Mouse (Mus musculus) cortical plate, adult 2 months (tissue): Measurements from ENCODE around the gene Agap2. TPM values are rescaled to one million over a fixed set of nuclear protein-coding genes. Genes with fewer than 3 reads are reported as not detected.

Experiments
- H3K27ac ChIP-seq: fragments of 200-500 bp; 2 replicates; pipeline ENCODE4 v1.5.1; 2012; ENCODE audit warnings: low read length, control low read depth, inconsistent platforms; ENCODE audit not compliant: insufficient read depth
- H3K4me1 ChIP-seq: fragments of 200-500 bp; 2 replicates; pipeline ENCODE4 v1.6.1; 2011; ENCODE audit warnings: low read length; ENCODE audit not compliant: control insufficient read depth, insufficient read depth
- H3K4me3 ChIP-seq: fragments of 200-500 bp; 2 replicates; pipeline ENCODE4 v1.5.1; 2011; ENCODE audit warnings: mild to moderate bottlenecking, low read length, control low read depth; ENCODE audit not compliant: insufficient read depth
- CTCF ChIP-seq: fragments of 200-500 bp; IDR thresholded peaks from 2 replicates; pipeline ENCODE4 v1.5.1; 2011; ENCODE audit warnings: mild to moderate bottlenecking, control low read depth, low read length; ENCODE audit not compliant: insufficient read depth; ENCODE audit errors: extremely low read depth
- POLR2A ChIP-seq: fragments of 200-500 bp; IDR thresholded peaks from 2 replicates; pipeline ENCODE4 v1.6.1; 2011; ENCODE audit warnings: mild to moderate bottlenecking, low read length, control low read depth; ENCODE audit not compliant: insufficient read depth; ENCODE audit errors: extremely low read depth
- polyA plus RNA-seq: library from polyadenylated mRNA; depleted of rRNA; stranded (reverse); fragments of >200 nt; gene quantifications from 2 replicates; pipeline ENCODE4 v1.2.3, GENCODE M21; 2012; rRNA removed

Agap2 gene
- polyA plus RNA-seq, 1 experiment: 383 TPM

GRCm38 (mm10) chr10:127140971-127141370 lies 65.9 kb downstream of the Agap2 start:
- Histone ChIP-seq H3K4me3 (no peak overlapping the region), H3K27ac (no peak overlapping the region)
- no peak for TF ChIP-seq POLR2A

GRCm38 (mm10) chr10:127141500-127141899 lies 66.4 kb downstream of the Agap2 start:
- TF ChIP-seq CTCF: no peak
- TF ChIP-seq POLR2A: no peak
- Histone ChIP-seq H3K4me1 (no peaks in the 10 kb centered on the region), H3K27ac (no peak overlapping the region), H3K4me3 (no peak overlapping the region)

More at GRCm38 (mm10) chr10:127140971-127141370, 65.9 kb downstream of the Agap2 start:
- H3K4me1 ChIP-seq: no peaks in the 10 kb centered on the region

Other genes with a start within 250 kb of the Agap2 start
- 10.3 and 10.4 TPM in 2 replicates for gene Atp23, start 173.9 kb upstream of the Agap2 start, polyA plus RNA-seq
- 76.5 TPM in 2 replicates for gene Ctdsp2, start 96.6 kb upstream of the Agap2 start, polyA plus RNA-seq
- 0.11 and 0.19 TPM in 2 replicates for gene Avil, start 74.6 kb upstream of the Agap2 start, polyA plus RNA-seq
- 34.6 and 36.2 TPM in 2 replicates for gene Tsfm, start 44.4 kb upstream of the Agap2 start, polyA plus RNA-seq
- gene Mettl1, start 33.9 kb upstream of the Agap2 start, polyA plus RNA-seq: 14.0 and 14.6 TPM in 2 replicates
- 0.19 and 0.21 TPM in 2 replicates for gene Eef1akmt3, start 33.8 kb upstream of the Agap2 start, polyA plus RNA-seq
- 0.67 and 0.78 TPM in 2 replicates for gene Cyp27b1, start 27.0 kb upstream of the Agap2 start, polyA plus RNA-seq
- gene March9, start 15.1 kb upstream of the Agap2 start, polyA plus RNA-seq: 11.8 TPM in 2 replicates
- gene Cdk4, start 11.8 kb upstream of the Agap2 start, polyA plus RNA-seq: 134 and 139 TPM in 2 replicates
- 81.3 and 88.3 TPM in 2 replicates for gene Tspan31, start 5.0 kb upstream of the Agap2 start, polyA plus RNA-seq
- gene Os9, start 45.8 kb downstream of the Agap2 start, polyA plus RNA-seq: 106 TPM in 2 replicates
- gene B4galnt1, start 89.9 kb downstream of the Agap2 start, polyA plus RNA-seq: 127 and 129 TPM in 2 replicates
- 8.7 TPM in 2 replicates for gene Slc26a10, start 105.4 kb downstream of the Agap2 start, polyA plus RNA-seq
- gene Arhgef25, start 114.8 kb downstream of the Agap2 start, polyA plus RNA-seq: 225 and 288 TPM in 2 replicates
- 371 and 407 TPM in 2 replicates for gene Dtx3, start 120.4 kb downstream of the Agap2 start, polyA plus RNA-seq
- gene Pip4k2c, start 136.3 kb downstream of the Agap2 start, polyA plus RNA-seq: 116 and 117 TPM in 2 replicates
- 1,251 and 1,302 TPM in 2 replicates for gene Kif5a, start 188.1 kb downstream of the Agap2 start, polyA plus RNA-seq
- 304 and 309 TPM in 2 replicates for gene Dctn2, start 191.1 kb downstream of the Agap2 start, polyA plus RNA-seq
- gene Mbd6, start 213.7 kb downstream of the Agap2 start, polyA plus RNA-seq: 35.1 TPM in 2 replicates
- gene Mars, start 236.5 kb downstream of the Agap2 start, polyA plus RNA-seq: 71.6 and 75.6 TPM in 2 replicates
- gene Arhgap9, start 246.7 kb downstream of the Agap2 start, polyA plus RNA-seq: 1.2 and 1.4 TPM in 2 replicates